Mouse (Mus musculus) megakaryocyte-erythroid progenitor cell, adult 5-6 weeks (primary cell): ENCODE data around the gene Gria1. TPM values are rescaled to one million over a fixed set of nuclear protein-coding genes. Genes with fewer than 3 reads are reported as not detected.

Experiments
- ATAC-seq: replicated peaks from 2 replicates; pipeline ENCODE4 v1.8.0; 2016; ENCODE audit warnings: mild to moderate bottlenecking, inconsistent platforms; ENCODE audit not compliant: severe bottlenecking, poor library complexity, low FRiP score, low TSS enrichment
- total RNA-seq, 2 experiments: library from RNA; stranded (forward) in 1 of 2; stranded (reverse) in 1 of 2; fragments of 200-1000, 215-1000 nt in 1 of 2; fragments of >200 nt in 1 of 2; fragmentation: Nextera tagmentation in 1 of 2; gene quantifications; 2 replicates each; pipeline ENCODE4 v1.2.3; 2014 to 2017

Gria1 gene
- total RNA-seq (2014; fragmentation: Nextera tagmentation) (not detected in 2 replicates), total RNA-seq (2017) (not detected in 2 replicates)

DNA sequence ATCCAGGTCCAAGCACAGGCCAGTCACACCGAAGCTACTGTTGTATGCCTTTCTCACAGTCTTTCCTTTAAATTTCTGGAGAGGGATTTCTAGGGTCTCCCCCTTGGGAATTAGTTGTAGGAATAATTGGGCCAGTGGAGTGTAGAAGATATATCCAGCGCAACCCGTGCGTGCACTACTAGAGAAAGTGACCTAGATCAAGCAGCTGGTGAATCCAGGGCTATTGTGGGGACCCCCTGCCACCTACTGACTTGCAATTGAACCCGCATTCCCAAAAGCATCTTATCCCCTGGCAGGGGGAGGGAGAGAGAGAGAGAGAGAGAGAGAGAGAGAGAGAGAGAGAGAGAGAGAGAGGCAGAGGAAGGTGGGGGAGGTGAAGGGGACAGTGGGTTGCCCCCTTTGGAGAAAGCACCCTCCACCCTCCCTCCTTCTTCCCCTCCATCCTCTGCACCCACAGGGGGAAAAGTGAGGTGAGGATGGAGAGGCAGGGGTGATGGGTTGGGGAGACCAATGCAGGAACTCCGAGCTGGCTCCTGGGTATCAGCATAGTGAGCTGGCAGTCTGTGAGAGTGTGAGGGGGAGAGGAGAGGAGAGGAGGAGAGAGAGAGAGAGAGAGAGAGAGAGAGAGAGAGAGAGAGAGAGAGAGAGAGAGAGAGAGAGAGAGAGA lies at the start of gene Gria1:
Gene Gria1, plus strand, starts transcription at position 364 of the 667 bp plus-strand sequence.
- no peak for ATAC-seq

- ATAC-seq: no peak
Measured at GRCm38 (mm10) chr11:56961751-56962150, 49.4 kb upstream of the Gria1 start.

DNA sequence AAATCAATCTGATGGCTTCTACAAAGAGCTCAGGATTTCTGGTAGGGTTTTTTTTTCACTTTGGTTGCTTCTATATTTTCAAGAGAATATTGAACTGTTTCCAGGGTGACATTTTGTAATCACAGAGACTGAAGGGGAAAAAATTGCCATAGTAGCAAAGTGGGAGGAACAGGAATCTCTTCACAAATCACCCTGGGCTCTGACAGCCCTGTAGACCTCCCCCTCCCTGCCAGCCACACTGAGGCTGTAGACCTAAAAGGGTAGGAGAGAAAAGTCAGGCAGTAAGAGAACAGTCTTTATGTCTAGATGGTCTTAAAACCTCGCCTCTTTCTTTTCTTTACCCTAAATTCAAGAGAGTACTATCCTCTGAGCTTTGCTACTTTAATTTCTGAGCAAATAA lies 38.4 kb upstream of the Gria1 start:
- ATAC-seq: no peak

DNA sequence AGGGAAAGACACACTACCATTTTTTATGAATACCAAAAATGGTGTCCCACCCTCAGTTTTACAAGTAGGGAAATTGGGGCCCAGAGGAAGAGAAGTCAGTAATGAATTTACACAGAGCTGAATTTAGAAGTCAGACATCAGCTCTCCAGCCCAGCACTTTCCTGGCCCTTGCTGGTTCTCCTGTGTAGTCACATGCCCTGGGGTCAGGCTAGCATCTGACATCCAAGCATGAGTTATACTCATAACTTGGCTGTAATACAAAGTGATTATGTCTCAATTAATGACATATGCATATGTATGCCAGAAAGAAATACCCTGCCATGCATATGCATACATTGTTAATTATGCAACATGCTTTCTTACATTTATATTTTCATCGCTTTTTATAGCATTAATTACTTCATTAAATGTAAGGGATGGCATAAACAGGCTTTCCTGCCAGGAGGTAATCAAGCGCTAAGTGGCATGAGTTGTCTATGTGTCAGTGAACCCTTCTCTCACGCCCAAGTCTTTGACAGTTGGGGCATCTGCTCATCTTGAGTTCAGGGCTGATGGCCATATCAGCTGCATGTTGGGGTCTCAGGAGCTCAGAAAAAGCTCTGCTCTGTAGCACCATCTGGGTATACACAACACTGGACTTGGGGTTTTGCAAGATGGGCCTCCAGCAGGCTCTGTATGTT lies 26.7 kb upstream of the Gria1 start:
- ATAC-seq: no peak

GRCm38 (mm10) chr11:56985457-56985856 lies 25.7 kb upstream of the Gria1 start:
- no peak for ATAC-seq

GRCm38 (mm10) chr11:56999601-57000001 lies 11.6 kb upstream of the Gria1 start:
- ATAC-seq: no peak

- ATAC-seq: no peak
Measured at GRCm38 (mm10) chr11:57004611-57005010, 6.6 kb upstream of the Gria1 start.

GRCm38 (mm10) chr11:57005341-57005740 lies 5.8 kb upstream of the Gria1 start:
- ATAC-seq: no peak

DNA sequence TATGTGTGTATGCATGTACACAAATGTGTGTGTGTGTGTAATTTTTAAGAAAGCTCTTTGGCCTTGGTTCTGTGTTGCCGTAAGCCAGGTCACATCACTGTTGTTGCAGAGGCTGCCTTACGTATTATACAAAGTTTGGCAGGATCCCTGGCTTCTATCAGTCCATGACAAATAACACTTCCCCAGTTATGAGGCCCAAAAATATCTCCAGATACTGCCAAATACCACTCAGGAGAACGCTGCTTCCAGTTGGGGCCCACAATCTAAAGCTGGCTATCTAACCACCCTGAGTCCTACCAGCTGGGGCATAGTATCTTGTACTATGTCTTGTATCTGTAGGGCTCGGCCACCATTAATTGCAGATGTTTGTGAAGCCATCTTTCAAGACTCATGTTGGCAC lies 3.4 kb upstream of the Gria1 start:
- ATAC-seq: no peak

DNA sequence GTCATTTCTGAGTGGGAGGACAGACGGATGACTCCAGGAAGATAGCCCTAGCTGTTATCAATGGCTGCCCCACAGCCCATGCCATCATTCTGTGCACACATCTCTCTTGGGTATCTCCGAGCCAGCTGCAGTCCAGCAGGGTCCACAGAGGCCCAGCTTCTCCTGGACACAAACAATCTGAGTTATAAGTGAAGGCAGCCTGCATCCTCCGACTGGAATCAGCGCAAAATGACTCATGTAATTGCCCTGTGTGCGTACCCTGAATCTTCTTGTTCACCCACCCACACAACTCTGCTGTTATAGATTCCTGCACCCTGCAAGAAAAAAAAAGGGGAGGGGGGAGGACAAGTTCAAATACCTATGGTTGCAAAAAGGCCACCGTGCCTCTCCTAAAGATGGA lies 576 bp upstream of the Gria1 start:
- ATAC-seq: no peak

DNA sequence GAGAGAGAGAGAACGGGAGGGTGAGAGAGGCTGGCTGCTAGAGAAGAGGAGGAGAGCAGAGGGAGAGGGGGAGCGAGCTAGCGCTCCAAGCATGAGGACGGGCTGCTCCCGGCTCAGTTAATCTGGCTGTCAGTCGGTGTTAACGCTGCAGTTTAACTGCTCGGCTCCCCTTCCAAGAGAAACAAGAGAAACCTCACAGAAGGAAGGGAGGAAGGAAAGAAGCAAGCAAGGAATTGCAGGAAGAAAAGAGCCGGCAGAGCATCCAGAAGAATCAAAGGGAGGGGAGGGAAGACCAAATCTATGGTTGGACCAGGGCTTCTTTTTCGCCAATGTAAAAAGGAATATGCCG lies 478 bp downstream of the Gria1 start:
- no peak for ATAC-seq

DNA sequence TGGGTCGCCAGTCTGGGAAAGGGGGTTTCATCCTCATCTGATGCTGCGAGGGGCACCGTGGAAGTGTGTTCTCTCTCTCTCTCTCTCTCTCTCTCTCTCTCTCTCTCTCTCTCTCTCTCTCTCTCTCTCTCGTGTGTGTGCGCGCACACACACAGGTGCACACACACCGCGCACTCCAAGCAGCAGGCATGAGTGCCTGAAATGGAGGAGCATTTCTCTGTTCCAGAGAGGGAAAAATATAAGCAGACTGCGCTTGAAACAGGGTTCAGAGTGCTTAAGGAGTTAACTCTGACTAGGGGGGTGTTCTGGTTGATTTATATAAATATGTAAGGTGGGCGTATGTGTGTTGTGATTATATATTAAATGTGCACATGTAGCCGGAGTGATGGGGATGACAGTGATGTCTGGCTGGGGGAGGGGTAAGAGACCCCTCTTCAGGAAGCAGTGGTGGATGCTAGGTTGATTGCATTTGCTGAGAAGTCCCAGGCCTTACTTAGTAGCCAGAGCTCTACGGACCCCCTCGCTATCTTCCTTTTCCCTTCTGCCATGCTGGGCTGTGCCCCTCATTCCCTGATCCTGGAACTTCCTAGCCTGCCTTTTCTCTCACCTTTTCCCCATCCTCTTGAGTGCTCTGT lies 1.2 kb downstream of the Gria1 start:
- ATAC-seq: no peak

DNA sequence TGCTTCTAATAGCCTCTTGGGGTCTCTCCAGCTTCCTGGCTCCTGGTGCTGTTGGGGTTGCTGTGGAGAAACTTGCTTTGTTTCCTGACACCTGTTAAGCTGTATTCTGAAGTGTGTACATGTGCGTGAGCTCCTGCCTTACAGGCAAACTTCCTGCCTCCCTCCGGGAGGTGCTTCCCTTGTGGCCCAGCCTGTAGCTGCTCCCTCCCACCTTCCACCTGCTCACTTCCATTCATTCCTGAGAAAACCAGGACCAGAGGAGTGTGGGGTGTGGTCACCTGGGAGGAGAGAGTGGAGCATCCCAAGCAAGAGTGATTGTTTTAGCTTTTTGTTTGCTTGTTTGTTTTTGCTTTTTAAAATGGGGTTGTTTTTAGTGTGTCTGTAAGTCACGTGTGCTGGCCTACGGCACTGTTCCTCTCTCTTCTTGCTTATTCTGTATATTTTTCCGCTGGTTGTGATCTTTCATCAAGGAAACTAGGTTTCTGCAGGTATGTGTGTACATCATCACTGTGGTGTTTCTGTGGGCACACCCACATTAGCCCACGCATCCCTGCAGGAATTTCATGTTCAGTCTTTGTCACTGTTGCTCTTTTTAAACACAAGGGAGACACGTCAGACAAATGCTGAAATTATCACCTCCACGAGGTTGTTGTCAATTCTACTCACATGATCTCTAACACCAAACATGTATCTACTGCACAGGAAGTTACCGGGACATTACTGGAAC lies 2.4 kb downstream of the Gria1 start:
- ATAC-seq: no peak

DNA sequence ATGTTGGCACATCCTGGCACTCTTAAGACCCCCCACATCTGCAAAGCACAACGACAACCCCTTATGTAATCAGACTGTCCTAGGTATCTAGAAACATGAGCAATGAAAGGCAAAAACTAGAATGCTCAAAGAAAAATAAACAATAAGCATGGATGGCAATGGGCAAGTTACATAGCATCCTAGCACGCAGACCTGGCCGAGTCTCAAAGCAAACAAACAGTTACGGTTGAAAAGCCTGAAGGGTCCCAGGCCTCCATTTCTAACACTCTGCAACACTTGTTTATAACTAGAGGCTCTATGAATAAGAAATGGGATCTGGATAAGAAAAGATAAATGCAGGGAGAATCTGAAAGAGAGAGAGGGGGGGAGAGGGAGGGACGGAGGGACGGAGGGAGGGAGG lies 3.2 kb downstream of the Gria1 start:
- no peak for ATAC-seq

GRCm38 (mm10) chr11:57018536-57018935 lies 7.3 kb downstream of the Gria1 start:
- ATAC-seq: no peak

GRCm38 (mm10) chr11:57022400-57022799 lies 11.2 kb downstream of the Gria1 start:
- ATAC-seq: no peak

GRCm38 (mm10) chr11:57030448-57030847 lies 19.3 kb downstream of the Gria1 start:
- no peak for ATAC-seq

DNA sequence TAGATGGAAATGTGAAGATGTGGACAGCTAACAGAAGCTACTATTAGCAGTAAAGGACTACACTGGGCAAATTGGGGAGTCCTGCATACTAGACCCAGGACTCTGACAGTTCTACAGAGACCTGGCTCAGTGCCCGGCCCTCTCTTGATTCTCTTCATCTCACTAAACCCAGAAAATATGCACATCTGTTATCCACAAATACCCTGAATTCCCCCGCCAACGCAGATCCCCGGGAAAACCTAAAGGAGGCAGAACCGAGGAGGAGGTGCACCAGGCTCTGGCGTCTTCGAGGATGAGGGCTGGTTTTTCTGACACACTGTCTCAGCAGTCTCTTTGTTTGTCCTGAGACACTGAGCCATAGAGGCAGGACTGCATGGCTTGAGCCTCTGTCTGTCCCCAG lies 27.6 kb downstream of the Gria1 start:
- no peak for ATAC-seq

DNA sequence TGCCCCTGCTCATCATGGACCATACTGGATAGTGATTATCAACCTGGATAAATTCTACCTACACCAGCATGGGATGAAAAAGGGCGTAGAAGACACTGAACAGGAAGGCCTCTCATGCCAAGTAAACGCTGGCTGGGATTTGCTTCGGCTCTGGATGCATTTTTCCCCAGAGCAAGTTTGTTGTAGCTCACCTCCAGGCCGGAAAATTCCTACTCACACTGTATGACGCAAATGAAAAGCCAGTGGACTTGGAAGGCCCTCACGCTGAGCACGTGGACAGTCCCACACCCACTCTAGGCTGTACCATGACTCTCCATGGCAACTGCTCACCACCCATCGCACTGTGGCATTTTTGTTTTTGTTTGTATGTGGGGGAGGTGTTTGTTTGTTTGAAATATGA lies 28.1 kb downstream of the Gria1 start:
- ATAC-seq: no peak

- no peak for ATAC-seq
Measured at GRCm38 (mm10) chr11:57042057-57042456, 30.9 kb downstream of the Gria1 start.
